9 mouse cellular contexts compared by ENCODE assay signal in the genomic region with DNA sequence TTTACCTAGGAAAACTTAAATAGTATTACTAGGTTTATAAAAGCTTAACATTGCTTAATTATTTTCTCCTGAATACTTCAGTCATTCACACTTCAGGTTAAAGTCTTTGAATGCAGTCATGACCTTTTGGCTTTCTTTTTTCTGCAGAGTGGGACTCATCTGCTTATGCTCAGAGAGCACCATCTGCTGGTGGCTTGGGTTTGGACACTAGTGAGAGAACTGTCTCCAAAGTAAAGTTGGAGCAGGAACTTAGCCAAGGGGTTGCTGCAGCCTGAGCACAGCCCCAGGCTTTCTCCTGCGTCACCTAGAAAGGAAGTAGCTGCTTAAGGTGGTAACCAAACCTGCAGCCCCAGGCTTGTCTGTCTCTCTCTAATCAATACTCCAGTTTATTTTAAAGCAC.
A peak's percentile ranks its signal among the peaks of the same experiment; 100 is the strongest.
DNase-seq lines count a peak whose midpoint lies in the region; ATAC-seq lines count a peak whose summit lies in the region.
"Had no signal": no experiment of that assay in that cellular context is flagged by ENCODE, and none has a peak within 500 bp of the region (broad histone marks: within the 10 kb centered on the region; RNA-seq: fewer than 3 reads in every experiment).

No protein-coding gene starts in this region.

- H3K9ac ChIP-seq in forebrain, embryonic 16.5 days (replicated peaks; ENCODE audit: low read depth, low read length): no peak overlapping the region
- H3K9ac ChIP-seq in lung, embryonic 16.5 days (ENCODE audit: low read length): no peak overlapping the region
- H3K9ac ChIP-seq: heart, embryonic 13.5 days had no signal

- no peaks in the 10 kb centered on the region for H3K27me3 ChIP-seq in forebrain, embryonic 16.5 days (replicated peaks; ENCODE audit: control insufficient read depth, insufficient read depth, low read length)
- H3K27me3 ChIP-seq in lung, embryonic 16.5 days (ENCODE audit: control insufficient read depth, insufficient read depth, low read depth, low read length): no peaks in the 10 kb centered on the region
- H3K27me3 ChIP-seq: heart, embryonic 13.5 days had no signal

- no peak overlapping the region for H3K27ac ChIP-seq in forebrain, embryonic 16.5 days (ENCODE audit: low read length)
- no peak overlapping the region for H3K27ac ChIP-seq in lung, embryonic 16.5 days (ENCODE audit: low read length)
- H3K27ac ChIP-seq: heart, embryonic 13.5 days had no signal

- intact Hi-C loops in heart, postnatal 36 days (cut with DNase I): loop anchor here (1.0 to 2.0 kb wide), 3 partner anchors 39 to 153 kb away; no protein-coding TSS in a partner anchor

- 39% methylated on average over 1 of the region's 1 CpGs for WGBS in forebrain, embryonic 16.5 days
- WGBS in lung, embryonic 16.5 days: 14% methylated on average over 1 of the region's 1 CpGs

- no peak overlapping the region for H3K4me2 ChIP-seq in forebrain, embryonic 16.5 days (ENCODE audit: low read length)
- no peak overlapping the region for H3K4me2 ChIP-seq in lung, embryonic 16.5 days (ENCODE audit: low read depth, low read length)
- H3K4me2 ChIP-seq: heart, embryonic 13.5 days had no signal

- H3K36me3 ChIP-seq in forebrain, embryonic 16.5 days (ENCODE audit: control insufficient read depth, insufficient read depth): no peaks in the 10 kb centered on the region
- no peaks in the 10 kb centered on the region for H3K36me3 ChIP-seq in lung, embryonic 16.5 days (ENCODE audit: control insufficient read depth, insufficient read depth, low read length)
- H3K36me3 ChIP-seq: heart, embryonic 13.5 days had no signal

- no peaks in the 10 kb centered on the region for H3K9me3 ChIP-seq in forebrain, embryonic 16.5 days (ENCODE audit: control insufficient read depth, low read length)
- no peaks in the 10 kb centered on the region for H3K9me3 ChIP-seq in lung, embryonic 16.5 days (ENCODE audit: control insufficient read depth, low read length)
- H3K9me3 ChIP-seq: heart, embryonic 13.5 days had no signal

- DNase-seq in ES-CJ7 (ENCODE audit: low read depth, low spot score): peak; percentile 85
- DNase-seq in brain, embryonic 18.5 days (ENCODE audit: low read depth, low spot score): peak; percentile 32
- peak; percentile 74 to 82 for DNase-seq in heart, postnatal 36 days
- peak; percentile 56 to 76 for DNase-seq in layer of hippocampus, adult 8-10 months (ENCODE audit: low spot score in 2 of 2)
- peak; percentile 61 for DNase-seq in retina, postnatal 7 days (ENCODE audit: low read depth, low spot score)
- DNase-seq in T-cell, adult 2 months (ENCODE audit: low spot score): no peak

- ATAC-seq in forebrain, embryonic 16.5 days: peak; percentile 67
- peak; percentile 77 for ATAC-seq in lung, embryonic 16.5 days (ENCODE audit: low read depth)

- no peaks in the 10 kb centered on the region for H3K4me1 ChIP-seq in forebrain, embryonic 16.5 days (replicated peaks; ENCODE audit: control insufficient read depth, insufficient read depth, low read length)
- H3K4me1 ChIP-seq in lung, embryonic 16.5 days (replicated peaks; ENCODE audit: control insufficient read depth, insufficient read depth, low read length): peaks cover 38% of the 10 kb centered on the region

- H3K4me3 ChIP-seq in forebrain, embryonic 16.5 days (replicated peaks; ENCODE audit: low read length): no peak overlapping the region
- H3K4me3 ChIP-seq in lung, embryonic 16.5 days (ENCODE audit: low read length): no peak overlapping the region
- H3K4me3 ChIP-seq: heart, embryonic 13.5 days had no signal
